Mouse (Mus musculus) left cerebral cortex, adult 11 months (tissue): Measurements from ENCODE around the gene Ubfd1.
A peak's percentile ranks its signal among the peaks of the same experiment; 100 is the strongest.

Source experiments
- DNase-seq: peaks from one replicate; pipeline ENCODE4 v3.0.0; 2022; ENCODE audit warnings: low spot score

Gene Ubfd1

GRCm38 (mm10) chr7:122066945-122067516 lies at the start of gene Ubfd1, which contains the start of gene Ears2:
Ubfd1 (plus strand) TSS chr7:122067175.
Ears2 (minus strand) TSS chr7:122067263.
- DNase-seq, result peak; percentile 93

GRCm38 (mm10) chr7:122018247-122018646 lies 48.7 kb upstream of the Ubfd1 start:
- DNase-seq, result no peak

DNA sequence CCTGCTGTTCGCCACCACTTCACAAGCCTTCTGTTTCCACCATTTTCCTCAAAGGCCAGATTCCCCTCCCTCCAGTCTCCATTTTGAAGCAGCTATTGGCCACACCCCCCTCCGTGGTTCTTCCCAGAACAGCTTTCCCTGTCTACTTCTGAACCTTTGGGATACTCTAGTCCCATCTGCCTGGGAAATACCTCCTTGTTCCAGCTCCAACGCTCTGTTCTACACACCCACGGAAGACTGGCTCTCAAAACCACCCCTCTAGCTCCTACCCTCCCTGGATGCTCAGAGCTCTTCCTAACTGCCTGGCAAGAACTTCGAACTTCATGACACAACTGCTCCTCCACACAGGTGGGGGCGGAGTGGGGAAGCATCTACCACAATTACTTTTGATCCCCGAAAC lies 48.0 kb upstream of the Ubfd1 start:
- peak; percentile 46 for DNase-seq

DNA sequence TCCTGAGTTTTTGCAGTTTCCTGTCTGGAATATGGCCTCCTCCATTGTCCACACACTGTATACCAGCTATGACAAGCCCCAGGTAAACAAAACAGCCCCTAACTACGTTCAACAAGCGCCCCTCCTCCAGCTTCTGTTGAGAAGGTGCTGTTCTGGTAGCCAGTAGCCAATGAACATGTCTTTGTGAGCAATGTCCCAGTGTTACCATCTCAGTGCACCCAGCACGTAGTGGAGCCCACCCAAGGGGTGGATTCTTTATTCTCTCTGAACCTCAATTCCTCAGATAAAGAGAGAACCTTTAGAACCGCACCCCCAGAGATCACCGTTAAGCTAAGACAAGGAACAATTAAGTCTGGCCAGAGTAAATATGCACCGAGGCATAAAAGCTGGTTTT lies 46.7 kb upstream of the Ubfd1 start:
- DNase-seq, result no peak

GRCm38 (mm10) chr7:122020667-122021354 lies 46.2 kb upstream of the Ubfd1 start, which contains the start of gene Gga2:
Gga2 (minus strand) TSS chr7:122021222.
- DNase-seq, result peak; percentile 81

- no peak for DNase-seq
Observed at GRCm38 (mm10) chr7:122022131-122022530, 44.8 kb upstream of the Ubfd1 start.

- no peak for DNase-seq
Observed at GRCm38 (mm10) chr7:122033371-122033770, 33.6 kb upstream of the Ubfd1 start.

DNA sequence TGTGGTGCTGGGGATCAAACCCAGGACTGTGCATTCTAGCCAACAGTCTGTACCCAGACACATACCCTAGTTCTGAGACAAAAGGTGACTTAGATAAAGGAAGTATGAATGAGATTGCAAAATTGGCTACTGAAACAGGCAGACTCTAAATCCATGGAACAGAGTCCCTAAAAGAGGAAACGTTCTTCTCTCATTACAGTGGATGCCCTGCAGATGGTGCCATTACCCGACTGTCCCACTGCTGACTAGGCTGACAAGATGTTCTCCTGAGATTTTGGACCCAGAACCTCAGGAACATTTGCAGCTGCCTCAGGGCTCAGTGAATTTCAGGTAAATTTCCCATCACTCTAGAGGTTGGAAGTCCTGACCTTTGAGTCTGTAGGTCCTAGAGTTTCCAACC lies 32.6 kb upstream of the Ubfd1 start:
- DNase-seq, result no peak

GRCm38 (mm10) chr7:122044106-122044505 lies 22.9 kb upstream of the Ubfd1 start:
- no peak for DNase-seq

DNA sequence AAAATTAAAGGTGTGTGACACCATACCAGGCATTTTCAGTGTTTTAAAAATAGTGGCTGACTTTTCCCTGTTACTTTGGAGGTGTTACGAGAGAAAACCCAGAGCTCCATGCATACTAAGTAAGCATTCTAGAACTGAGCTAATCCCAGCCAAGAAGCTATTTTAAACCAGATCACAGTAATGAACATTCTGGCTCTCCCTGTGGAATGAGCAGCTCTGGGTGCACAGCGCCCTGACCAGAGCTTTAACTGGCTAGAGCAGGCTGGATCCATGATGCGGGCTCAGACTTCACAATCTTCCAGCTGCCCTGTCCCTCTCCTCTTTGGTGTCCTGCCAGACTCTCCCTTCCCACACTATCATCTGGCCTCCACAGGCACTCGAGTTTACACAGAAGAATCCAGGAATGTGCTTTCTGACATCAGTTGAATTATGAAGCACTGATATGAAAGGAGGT lies 21.8 kb upstream of the Ubfd1 start:
- peak; percentile 38 for DNase-seq

DNA sequence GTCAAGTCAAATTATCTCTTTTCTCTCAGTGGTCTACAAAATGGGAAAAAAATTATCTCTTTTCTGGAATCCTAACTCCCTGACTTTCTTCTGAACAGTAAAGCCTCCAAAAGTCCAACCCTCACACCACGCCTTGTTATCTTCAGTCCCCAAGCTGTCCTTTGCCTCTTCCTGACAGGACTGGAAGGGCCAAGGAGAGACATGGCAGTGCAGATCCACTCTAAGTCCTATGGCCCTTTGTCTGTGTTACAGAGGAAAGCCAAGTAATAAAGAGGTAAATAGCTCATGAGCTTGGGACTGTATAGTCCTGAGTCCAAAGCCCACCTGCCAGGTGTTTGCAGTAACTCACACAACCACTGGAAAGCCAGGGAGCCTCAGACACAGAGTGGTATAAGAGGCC lies 21.3 kb upstream of the Ubfd1 start:
- DNase-seq, result no peak

DNA sequence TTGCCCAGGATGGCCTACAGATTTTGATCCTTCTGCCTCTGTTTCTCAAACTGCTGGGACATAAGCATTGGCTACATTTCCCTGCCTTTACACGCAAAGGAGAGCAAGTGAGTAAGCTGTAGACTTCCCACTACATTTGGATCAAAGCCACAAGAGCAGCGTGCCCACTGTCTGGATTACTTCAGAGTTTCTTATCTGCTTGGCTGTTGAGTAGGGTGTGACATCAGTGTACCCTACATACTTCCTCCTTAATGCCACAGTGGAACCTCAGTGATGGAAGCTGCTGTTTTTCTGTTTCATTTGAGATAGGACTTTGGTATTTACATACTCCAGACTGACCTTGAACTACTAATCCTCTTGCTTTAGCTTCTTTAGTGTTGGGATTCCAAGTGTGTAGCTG lies 20.2 kb upstream of the Ubfd1 start:
- no peak for DNase-seq

DNA sequence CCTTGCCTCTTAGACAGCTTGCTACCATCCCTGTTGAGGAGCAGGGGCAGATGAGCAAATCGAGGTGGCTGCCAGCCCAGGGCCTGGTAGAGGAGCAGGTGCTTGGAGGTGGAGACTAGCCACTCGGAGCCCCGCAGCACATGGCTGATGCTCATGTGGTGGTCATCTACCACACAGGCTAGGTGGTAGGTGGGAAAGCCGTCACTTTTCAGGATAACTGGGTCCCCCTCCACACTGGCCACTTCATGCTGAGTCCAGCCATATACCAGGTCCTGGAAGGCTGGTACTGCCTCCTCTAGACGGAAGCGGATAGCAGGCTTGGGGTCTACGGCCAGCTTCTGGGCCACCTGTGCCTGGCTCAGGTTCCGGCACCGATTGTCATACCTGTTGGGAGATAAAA lies 18.8 kb upstream of the Ubfd1 start:
- DNase-seq, result no peak

DNA sequence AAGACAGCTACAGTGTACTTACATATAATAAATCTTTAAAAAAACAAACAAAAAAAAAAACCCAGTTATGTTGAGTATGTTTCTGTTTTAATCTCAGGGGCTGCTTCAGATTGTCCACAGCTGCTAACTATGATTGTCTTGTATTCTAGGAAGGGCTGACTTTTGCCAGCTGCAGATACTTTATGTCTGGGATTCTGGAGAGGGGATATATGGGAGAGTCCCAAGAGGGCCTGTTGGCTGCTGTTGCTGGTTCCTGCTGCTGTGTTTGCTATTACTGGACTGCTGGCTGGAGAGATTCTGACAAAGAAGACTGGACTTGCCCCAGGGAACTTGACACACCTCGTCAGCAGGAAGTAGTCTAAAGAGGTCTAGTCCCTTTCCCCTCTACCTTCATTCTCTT lies 16.1 kb upstream of the Ubfd1 start:
- no peak for DNase-seq

DNA sequence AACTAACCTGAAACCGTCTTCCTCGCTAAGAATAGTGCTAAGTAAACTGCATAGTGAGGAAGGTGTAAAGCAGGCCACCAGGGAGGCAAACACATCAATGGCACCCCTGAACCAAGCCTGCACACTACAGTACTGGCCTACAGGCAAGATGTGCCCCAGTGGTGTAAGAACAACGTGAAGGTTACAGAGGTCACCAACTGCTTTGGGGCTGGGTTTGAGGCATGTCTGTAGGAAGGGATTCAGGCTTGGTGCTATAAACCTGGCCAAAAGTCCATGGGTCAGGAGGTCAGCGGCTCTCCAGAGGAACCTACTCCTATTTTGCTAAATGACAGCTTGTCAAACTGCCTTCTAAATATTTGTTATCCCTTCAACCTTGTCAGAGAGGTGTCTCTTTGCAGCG lies 10.3 kb upstream of the Ubfd1 start:
- DNase-seq, result no peak

DNA sequence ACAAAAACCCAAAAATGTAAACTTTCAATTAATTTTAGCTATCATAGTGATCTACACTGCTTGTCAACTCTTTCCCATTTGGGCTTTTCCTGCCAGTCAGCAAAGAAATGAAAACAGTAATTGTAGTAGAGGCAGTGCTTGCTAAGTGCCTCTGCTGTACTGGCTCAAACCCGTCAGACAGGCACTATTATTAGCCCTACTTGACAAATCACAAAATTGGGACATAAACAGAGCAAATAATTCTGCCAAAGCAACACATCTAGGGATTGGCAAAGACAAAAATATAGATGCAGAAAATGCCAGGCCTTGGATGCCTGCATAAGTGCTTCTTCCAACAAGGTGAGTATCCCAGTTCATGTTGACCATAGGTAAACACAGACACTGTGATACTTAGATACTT lies 1.3 kb upstream of the Ubfd1 start:
- no peak for DNase-seq

DNA sequence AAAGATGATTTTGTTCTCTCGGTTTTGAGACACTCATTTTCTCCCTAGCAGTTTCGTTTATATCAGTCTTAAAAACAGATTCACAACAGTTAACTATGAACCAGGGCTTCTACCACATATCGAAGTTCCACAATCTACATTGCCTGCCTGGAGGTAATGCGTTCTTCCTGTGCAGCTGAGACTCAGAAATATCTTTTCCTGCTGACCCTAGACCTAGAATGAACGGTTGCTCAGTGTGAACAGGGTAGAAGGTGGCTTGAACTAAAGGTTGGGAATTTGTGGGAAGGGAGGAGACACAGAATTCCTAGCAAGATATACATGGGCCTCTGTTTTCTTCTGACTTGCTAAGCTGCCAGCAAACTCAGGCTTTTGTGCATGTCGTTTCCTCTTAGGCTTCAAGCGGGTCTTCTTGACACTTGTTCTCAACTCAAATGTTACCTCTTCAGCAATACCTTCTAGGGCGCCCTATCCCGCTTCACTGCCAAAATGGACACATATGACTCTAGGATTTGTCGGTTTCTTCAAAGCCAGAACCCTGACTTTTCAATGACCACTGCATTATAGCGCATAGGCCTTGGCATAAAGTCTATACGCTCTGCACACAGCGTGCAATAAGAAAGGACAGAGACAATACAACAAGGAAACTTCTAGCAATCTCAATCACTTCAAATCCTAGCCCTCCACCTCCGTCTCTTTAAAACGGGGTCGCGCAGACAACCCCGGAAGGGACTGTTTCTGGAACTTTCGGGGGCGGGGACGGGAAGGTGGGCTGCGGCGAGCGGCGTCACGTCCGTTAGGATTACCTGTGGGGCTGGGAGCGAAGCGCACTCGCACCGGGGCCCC lies 652 bp upstream of the Ubfd1 start:
- DNase-seq, result no peak

GRCm38 (mm10) chr7:122067517-122068381 lies 774 bp downstream of the Ubfd1 start:
- no peak for DNase-seq

GRCm38 (mm10) chr7:122074374-122074773 lies 7.4 kb downstream of the Ubfd1 start:
- DNase-seq, result no peak

GRCm38 (mm10) chr7:122079798-122080554 lies 13.0 kb downstream of the Ubfd1 start:
- DNase-seq, result no peak

- DNase-seq, result no peak
Observed at GRCm38 (mm10) chr7:122081071-122081470, 14.1 kb downstream of the Ubfd1 start.
